Mouse (Mus musculus) v-Abl transformed pro-B cells (cell line): ENCODE results near the gene Lbh.

Experiments
- in situ Hi-C, 2 experiments: fragments of 400-800 bp; cut with MboI; formaldehyde crosslinking; loops; one replicate each; pipeline ENCODE4 v1.15.1; 2025; ENCODE audit not compliant: unreplicated experiment in 2 of 2

Lbh gene

DNA sequence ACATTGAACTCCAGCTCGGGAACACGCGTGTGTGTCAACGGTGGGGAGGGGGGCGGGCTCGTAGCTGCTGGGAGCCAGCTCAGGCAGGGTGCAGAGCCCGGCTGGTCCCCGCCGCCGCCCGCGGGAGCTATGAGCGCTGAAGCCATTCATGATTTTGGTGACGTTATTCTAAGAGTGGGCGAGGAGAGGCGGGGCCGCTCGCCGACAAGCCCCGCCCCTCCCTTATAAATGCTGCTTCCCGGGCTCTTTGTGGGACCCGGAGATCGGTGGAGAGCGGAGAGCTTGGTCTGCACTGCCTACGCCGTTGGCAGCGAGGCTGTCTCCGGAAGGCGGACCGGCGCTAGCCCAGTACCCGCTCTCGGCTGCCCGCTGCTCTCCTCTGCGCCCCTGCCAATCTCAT, at the start of gene Lbh:
TSS of gene Lbh (plus strand) at position 253 of the 400 bp plus-strand sequence.
- in situ Hi-C loops: loop anchor here (5.0 to 10.0 kb wide), 4 partner anchors 117 to 277 kb away; no protein-coding TSS in a partner anchor

GRCm38 (mm10) chr17:72878979-72879378, 39.1 kb upstream of the Lbh start:
- in situ Hi-C loops: no loop called here

DNA sequence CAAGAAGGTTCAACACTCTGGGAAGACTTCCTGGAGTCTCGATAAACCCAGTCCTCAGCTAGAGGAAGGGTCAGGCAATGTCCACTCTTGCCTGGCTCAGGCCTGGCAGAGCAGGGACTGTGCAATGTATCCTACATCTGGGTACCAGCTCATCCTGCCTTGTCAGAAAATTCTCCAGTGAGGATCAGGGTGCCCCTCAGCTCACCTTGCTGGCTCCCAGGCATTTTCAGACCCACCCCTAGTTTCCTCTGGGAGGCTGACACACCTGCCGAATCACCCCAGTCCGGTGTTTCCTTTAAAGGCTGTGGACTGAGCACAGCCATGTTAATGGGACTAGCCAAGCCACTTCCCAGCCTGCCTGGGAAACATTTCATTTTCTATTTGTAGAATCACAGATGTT, 37.9 kb upstream of the Lbh start:
- in situ Hi-C loops: no loop called here

DNA sequence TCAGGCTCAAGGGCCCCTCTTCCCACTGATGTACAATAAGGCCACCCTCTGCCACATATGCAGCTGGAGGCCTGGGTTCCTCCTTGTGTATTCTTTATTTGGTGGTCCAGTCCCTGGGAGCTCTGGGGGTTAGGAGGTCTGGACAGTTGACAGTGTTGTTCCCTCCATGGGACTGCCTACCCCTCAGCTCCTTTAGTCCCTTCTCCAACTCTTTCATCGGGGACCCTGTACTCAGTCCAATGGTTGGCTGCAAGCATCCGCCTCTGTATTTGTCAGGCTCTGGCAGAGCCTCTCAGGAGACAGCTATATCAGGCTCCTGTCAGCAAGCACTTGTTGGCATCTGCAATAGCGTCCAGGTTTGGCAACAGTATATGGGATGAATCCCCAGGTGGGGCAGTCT, 37.1 kb upstream of the Lbh start:
- in situ Hi-C loops: no loop called here

DNA sequence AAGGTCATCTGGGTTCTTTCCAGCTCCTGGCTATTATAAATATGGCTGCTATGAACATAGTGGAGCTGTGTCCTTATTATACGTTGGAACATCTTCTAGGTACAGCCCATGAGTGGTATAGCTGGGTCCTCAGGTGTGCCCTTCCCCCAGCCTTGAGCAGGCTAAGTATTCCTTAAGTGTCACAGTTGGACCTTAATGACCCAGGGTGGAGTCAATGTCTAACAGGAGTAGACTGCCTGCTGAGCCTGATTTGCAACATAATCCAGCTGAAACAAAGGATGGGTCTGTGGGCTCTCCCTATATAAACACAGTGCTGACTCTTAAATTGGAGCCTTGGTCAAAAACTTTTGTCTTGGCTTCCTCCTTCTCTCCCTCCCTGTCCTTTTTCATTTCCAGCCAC, 36.3 kb upstream of the Lbh start:
- in situ Hi-C loops: no loop called here

GRCm38 (mm10) chr17:72889556-72890397, 28.3 kb upstream of the Lbh start:
- in situ Hi-C loops: loop anchor here (5.0 kb wide), 3 partner anchors 32 to 408 kb away; no protein-coding TSS in a partner anchor

DNA sequence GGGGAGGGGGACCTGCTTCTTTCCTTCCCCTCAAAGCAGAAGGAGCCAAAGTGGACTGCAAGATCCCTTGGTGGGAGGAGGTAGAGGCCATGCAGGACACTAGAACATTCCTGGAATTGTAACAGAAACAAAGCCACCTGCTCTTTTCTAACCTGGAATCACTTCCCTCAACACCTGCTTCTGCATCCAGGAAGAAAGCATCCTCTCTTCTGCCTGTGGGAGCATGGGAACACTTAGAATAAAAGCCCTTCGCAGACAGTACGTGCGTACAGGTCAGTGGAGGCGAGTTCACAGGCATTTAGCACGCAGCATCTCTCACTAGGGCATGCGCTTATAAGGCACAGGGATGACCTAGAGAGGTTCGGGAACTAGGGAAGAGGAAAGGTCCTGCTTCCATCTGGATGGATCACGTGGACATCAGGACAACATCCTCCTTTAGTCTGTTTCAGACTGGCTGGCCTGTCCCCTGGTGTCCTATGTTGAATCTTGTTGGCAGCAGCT, 27.7 kb upstream of the Lbh start:
- in situ Hi-C loops: loop anchor here (5.0 kb wide), 3 partner anchors 33 to 407 kb away; no protein-coding TSS in a partner anchor

DNA sequence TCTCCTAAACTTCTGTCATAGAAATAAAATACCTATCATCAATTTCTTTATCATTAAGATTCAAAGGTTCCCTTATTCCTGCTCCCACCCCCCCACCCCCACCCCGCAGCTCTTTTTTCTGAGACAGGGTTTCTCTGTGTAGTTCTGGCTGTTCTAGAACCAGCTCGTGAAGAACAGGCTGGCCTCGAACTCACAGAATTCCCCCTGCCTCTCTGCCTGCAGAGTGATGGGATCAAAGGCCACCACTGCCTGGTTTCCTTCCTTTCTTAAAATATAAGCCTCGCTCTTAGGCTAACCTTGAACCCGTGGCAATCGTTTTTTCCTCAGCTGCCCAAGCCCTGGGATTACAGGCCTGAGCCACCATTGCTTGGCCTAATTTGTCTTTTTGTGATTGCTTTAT, 26.5 kb upstream of the Lbh start:
- in situ Hi-C loops: loop anchor here (5.0 kb wide), 3 partner anchors 34 to 406 kb away; no protein-coding TSS in a partner anchor

DNA sequence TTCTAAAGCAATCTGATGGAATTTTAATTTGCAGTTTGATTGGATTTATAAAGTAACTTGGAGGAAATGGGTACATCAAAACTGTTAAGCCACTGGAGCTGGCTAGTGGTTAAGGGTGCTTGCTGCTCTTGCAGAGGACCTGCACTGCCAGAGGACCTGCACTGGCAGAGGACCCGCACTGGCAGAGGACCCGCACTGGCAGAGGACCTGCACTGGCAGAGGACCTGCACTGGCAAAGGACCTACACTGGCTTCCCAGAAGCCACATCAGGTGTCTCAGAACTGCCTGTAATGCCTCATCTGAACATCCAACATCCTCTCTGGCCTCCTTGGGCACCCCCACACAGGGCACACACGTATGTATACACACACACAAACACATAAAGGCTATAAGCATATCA, 22.6 kb upstream of the Lbh start:
- in situ Hi-C loops: no loop called here

GRCm38 (mm10) chr17:72897076-72897475, 21.0 kb upstream of the Lbh start:
- in situ Hi-C loops: no loop called here

DNA sequence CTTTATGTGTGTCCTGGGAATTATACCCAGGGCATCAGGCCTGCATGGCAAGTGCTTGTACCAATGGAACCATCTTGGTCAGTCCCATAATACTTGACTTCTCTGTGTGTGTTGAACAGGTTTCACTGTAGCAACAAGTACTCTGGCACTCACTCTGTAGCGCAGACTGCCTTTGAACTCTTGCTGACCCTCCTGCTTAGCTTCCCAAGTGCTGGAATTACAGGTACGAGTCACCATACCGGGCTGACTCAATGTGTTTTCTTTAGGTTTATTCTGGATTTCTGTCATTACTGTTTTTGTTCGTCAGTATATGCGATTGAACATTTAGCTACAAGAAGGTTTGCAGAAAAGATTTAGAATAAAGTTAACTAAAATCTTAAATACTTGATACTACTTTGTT, 20.1 kb upstream of the Lbh start:
- in situ Hi-C loops: no loop called here

DNA sequence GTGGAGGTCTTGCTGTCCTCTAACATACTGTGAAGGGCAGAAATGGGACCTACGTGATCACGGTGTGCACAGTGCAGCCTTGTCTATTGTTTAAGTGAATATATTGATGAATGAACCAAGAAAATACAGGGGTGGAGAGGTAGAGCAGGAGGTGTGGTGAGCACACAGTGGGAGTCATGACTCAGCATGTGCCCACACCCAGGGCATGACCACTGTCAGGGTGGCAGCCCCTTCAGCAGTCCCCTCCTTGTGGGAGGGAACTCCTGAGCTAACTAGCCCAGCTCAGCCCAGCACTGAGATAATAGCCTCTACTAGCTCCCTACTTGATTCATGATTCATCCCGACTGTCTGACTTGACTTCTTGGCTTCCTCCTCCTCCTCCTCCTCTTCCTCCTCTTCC, 19.3 kb upstream of the Lbh start:
- in situ Hi-C loops: no loop called here

- in situ Hi-C loops: no loop called here
Measured at GRCm38 (mm10) chr17:72901021-72901420, 17.1 kb upstream of the Lbh start.

- in situ Hi-C loops: no loop called here
Measured at GRCm38 (mm10) chr17:72901705-72902104, 16.4 kb upstream of the Lbh start.

GRCm38 (mm10) chr17:72903321-72903720, 14.8 kb upstream of the Lbh start:
- in situ Hi-C loops: no loop called here

- in situ Hi-C loops: no loop called here
Measured at GRCm38 (mm10) chr17:72903921-72904421, 14.1 kb upstream of the Lbh start.

- in situ Hi-C loops: no loop called here
Measured at GRCm38 (mm10) chr17:72904873-72905272, 13.2 kb upstream of the Lbh start.

GRCm38 (mm10) chr17:72906231-72906896, 11.7 kb upstream of the Lbh start:
- in situ Hi-C loops: no loop called here

DNA sequence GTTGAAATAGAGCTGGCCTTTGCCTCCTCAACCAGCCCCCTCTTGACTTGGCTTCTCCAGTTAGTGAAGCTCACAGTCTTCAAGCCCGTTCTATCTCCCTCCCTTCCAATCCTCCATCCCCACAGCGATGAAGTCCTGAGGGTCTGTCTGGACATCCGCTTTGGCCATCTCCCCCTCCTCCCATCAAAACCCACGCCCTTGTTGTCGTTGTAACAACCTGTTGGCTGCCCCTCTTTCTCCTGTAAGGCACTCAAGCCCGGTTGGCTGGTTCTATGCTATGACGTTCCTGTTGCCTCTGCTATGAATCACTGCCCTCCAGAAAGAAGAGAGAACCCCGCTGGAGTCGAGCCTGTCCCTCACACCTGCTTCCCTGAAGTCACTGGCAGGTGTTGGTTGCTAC, 10.9 kb upstream of the Lbh start:
- in situ Hi-C loops: no loop called here

DNA sequence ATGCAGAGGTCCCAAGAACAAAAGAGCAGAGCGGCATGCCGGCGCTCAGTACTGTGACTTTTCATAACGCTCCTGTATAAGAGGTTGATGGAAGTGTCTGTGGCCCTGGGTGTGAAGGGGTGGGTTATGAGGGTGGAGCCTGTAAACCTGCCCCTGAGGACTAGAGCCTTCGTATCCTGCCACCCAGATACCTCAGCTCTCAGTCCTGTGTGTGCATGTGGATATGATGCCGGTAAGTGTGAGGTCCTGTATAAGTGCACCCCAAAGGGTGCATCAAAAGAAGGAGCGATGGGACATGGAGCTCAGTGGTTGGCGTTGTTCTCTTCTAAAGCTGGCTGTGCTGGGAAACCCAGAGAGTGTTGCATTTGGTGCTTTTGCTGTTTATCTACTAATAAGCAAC, 10.3 kb upstream of the Lbh start:
- in situ Hi-C loops: no loop called here

- in situ Hi-C loops: no loop called here
Measured at GRCm38 (mm10) chr17:72908561-72908960, 9.5 kb upstream of the Lbh start.
